Mouse (Mus musculus): ENCODE data around the gene Gm20219. TPM values are rescaled to one million over a fixed set of nuclear protein-coding genes. Genes with fewer than 3 reads are reported as not detected.
A peak's percentile ranks its signal among the peaks of the same experiment; 100 is the strongest.

The Gm20219 gene
- total and polyA plus RNA-seq, 2 experiments from 2014 or later: 0.10 to 0.55 TPM

GRCm38 (mm10) chr17:56515690-56516410 is 38.3 kb downstream of the Gm20219 start:
- Histone ChIP-seq H3K27ac (no peak overlapping the region; the same call in 1 of the 2 replicates), H3K9ac (replicated peaks; ENCODE audit: low read length) (no peak overlapping the region), H3K4me1 (ENCODE audit: insufficient read depth, low read length) (peaks cover 15% of the 10 kb centered on the region), H3K36me3 (ENCODE audit: insufficient read depth, low read length) (no peaks in the 10 kb centered on the region), H3K4me3 (ENCODE audit: low read length) (no peak overlapping the region), H3K4me2 (ENCODE audit: low read depth, low read length) (peak overlapping the region; percentile 21; the same call in 1 of the 2 replicates), H3K27me3 (ENCODE audit: insufficient read depth, low read length) (peaks cover 15% of the 10 kb centered on the region), H3K9me3 (ENCODE audit: low read length) (no peaks in the 10 kb centered on the region)
- no peak for TF ChIP-seq CTCF (IDR thresholded peaks at IDR 0.05; ENCODE audit: low read depth)
- DNase-seq (ENCODE audit: low spot score) (peak; percentile 83), ATAC-seq (peak; percentile 58)
- whole genome bisulfite sequencing: 5% methylated on average over 13 of the region's 13 CpGs

GRCm38 (mm10) chr17:56514916-56515315 is 39.3 kb downstream of the Gm20219 start:
- Histone ChIP-seq H3K9ac (replicated peaks; ENCODE audit: low read length) (no peak overlapping the region), H3K4me3 (ENCODE audit: low read length) (no peak overlapping the region), H3K4me2 (ENCODE audit: low read depth, low read length) (no peak overlapping the region), H3K27me3 (ENCODE audit: insufficient read depth, low read length) (peaks cover 18% of the 10 kb centered on the region), H3K9me3 (ENCODE audit: low read length) (no peaks in the 10 kb centered on the region), H3K36me3 (ENCODE audit: insufficient read depth, low read length) (no peaks in the 10 kb centered on the region), H3K4me1 (ENCODE audit: insufficient read depth, low read length) (peaks cover 22% of the 10 kb centered on the region), H3K27ac (no peak overlapping the region)
- DNase-seq (ENCODE audit: low spot score): no peak
- 47% methylated on average over 12 of the region's 12 CpGs for WGBS
- TF ChIP-seq CTCF (IDR thresholded peaks at IDR 0.05; ENCODE audit: low read depth): no peak
- ATAC-seq: no peak

DNA sequence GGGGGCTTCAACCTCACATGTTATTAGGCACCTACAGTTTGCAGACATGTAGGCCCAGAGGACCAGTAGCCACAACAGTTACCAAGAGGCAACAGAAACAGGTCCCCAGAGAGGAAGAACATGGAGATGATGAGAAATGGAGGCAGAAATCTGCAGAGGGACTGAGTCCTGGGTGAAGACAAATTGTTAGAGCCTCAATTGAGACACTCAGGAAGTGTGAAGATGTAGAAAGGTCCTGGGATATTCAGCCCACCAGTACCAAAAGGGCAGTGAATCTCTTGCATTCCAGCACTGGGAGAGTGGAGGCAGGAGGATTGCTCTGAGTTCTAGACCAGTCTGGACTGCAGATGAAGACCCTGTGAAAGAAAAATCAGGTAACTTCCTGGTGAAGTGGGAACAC is 39.9 kb downstream of the Gm20219 start:
- H3K27ac ChIP-seq: no peak overlapping the region
- peaks cover 22% of the 10 kb centered on the region for H3K4me1 ChIP-seq (ENCODE audit: insufficient read depth, low read length)
- no peak for ATAC-seq
- no peak overlapping the region for H3K4me2 ChIP-seq (ENCODE audit: low read depth, low read length)
- no peaks in the 10 kb centered on the region for H3K9me3 ChIP-seq (ENCODE audit: low read length)
- peaks cover 18% of the 10 kb centered on the region for H3K27me3 ChIP-seq (ENCODE audit: insufficient read depth, low read length)
- no peak overlapping the region for H3K9ac ChIP-seq (replicated peaks; ENCODE audit: low read length)
- TF ChIP-seq CTCF (IDR thresholded peaks at IDR 0.05; ENCODE audit: low read depth): no peak
- H3K4me3 ChIP-seq (ENCODE audit: low read length): no peak overlapping the region
- H3K36me3 ChIP-seq (ENCODE audit: insufficient read depth, low read length): no peaks in the 10 kb centered on the region
- no peak for DNase-seq (ENCODE audit: low spot score)

DNA sequence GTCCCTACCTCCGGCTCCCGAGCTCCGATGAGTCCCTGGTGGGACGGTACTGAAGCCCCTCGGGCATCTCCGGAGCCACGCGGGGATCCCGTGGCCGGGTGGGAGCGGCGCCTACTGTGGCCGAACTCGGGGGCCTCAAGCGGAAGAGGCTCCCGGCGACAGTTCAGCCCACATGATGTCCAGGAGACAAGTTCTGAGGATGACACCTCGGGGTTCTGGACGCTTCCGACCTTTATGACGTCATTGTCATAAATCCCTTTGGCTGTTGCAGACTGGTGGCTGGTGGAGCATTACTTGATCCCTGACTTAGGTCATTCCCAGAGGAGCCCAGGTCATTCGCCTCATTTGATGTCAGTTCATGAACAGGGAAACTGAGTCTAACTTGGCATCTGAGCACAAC is 41.9 kb downstream of the Gm20219 start, which contains the start of gene Znrf4:
Gene Znrf4, minus strand, starts transcription at position 122 of the 400 bp plus-strand sequence.
- no peak within 1 kb of the TSS for H3K9ac ChIP-seq (replicated peaks; ENCODE audit: low read length)
- peak within 1 kb of the TSS; percentile 35 for H3K4me2 ChIP-seq (ENCODE audit: low read depth, low read length)
- H3K9me3 ChIP-seq (ENCODE audit: low read length): no peaks in the 10 kb centered on the region
- no peak for ATAC-seq
- H3K27ac ChIP-seq: no peak within 1 kb of the TSS; the same call in 1 of the 2 replicates
- 68% methylated on average over 22 of the region's 22 CpGs for WGBS
- peaks cover 18% of the 10 kb centered on the region for H3K27me3 ChIP-seq (ENCODE audit: insufficient read depth, low read length)
- no peak for TF ChIP-seq CTCF (IDR thresholded peaks at IDR 0.05; ENCODE audit: low read depth)
- peaks cover 24% of the 10 kb centered on the region for H3K4me1 ChIP-seq (ENCODE audit: insufficient read depth, low read length)
- peak within 1 kb of the TSS; percentile 23; the same call in 1 of the 2 replicates for H3K4me3 ChIP-seq (ENCODE audit: low read length)
- no peak for DNase-seq (ENCODE audit: low spot score)
- H3K36me3 ChIP-seq (ENCODE audit: insufficient read depth, low read length): no peaks in the 10 kb centered on the region

GRCm38 (mm10) chr17:56511707-56512090 is 42.5 kb downstream of the Gm20219 start:
- Histone ChIP-seq H3K27me3 (ENCODE audit: insufficient read depth, low read length) (peaks cover 18% of the 10 kb centered on the region), H3K4me2 (ENCODE audit: low read depth, low read length) (peak overlapping the region; percentile 35), H3K9ac (replicated peaks; ENCODE audit: low read length) (no peak overlapping the region), H3K4me3 (ENCODE audit: low read length) (peak overlapping the region; percentile 23; the same call in 1 of the 2 replicates), H3K4me1 (ENCODE audit: insufficient read depth, low read length) (peaks cover 30% of the 10 kb centered on the region), H3K36me3 (ENCODE audit: insufficient read depth, low read length) (no peaks in the 10 kb centered on the region), H3K27ac (no peak overlapping the region; the same call in 1 of the 2 replicates), H3K9me3 (ENCODE audit: low read length) (no peaks in the 10 kb centered on the region)
- no peak for TF ChIP-seq CTCF (IDR thresholded peaks at IDR 0.05; ENCODE audit: low read depth)
- DNase-seq (ENCODE audit: low spot score) (no peak), ATAC-seq (no peak)
- 27% methylated on average over 29 of the region's 29 CpGs for WGBS

GRCm38 (mm10) chr17:56510970-56511706 is 43.0 kb downstream of the Gm20219 start:
- H3K27me3 ChIP-seq (ENCODE audit: insufficient read depth, low read length): peaks cover 18% of the 10 kb centered on the region
- peak; percentile 55 for DNase-seq (ENCODE audit: low spot score)
- no peaks in the 10 kb centered on the region for H3K9me3 ChIP-seq (ENCODE audit: low read length)
- ATAC-seq: no peak
- peak; percentile 5; the same call in 1 of the 2 replicates for TF ChIP-seq CTCF (IDR thresholded peaks at IDR 0.05; ENCODE audit: low read depth)
- WGBS: 6% methylated on average over 59 of the region's 60 CpGs
- peak overlapping the region; percentile 35 for H3K4me2 ChIP-seq (ENCODE audit: low read depth, low read length)
- peak overlapping the region; percentile 23; the same call in 1 of the 2 replicates for H3K4me3 ChIP-seq (ENCODE audit: low read length)
- H3K27ac ChIP-seq: no peak overlapping the region; the same call in 1 of the 2 replicates
- no peaks in the 10 kb centered on the region for H3K36me3 ChIP-seq (ENCODE audit: insufficient read depth, low read length)
- no peak overlapping the region for H3K9ac ChIP-seq (replicated peaks; ENCODE audit: low read length)
- H3K4me1 ChIP-seq (ENCODE audit: insufficient read depth, low read length): peaks cover 30% of the 10 kb centered on the region

Measured in hindbrain, postnatal 0 days (tissue).